Mouse (Mus musculus) heart, postnatal 0 days (tissue): ENCODE measurements around the gene Tmem106c.

Source experiments
- CTCF ChIP-seq: IDR thresholded peaks from 2 replicates; pipeline ENCODE4 v1.5.1; 2016; ENCODE audit warnings: antibody characterized with exemption, control low read depth, low read depth
- EP300 ChIP-seq: IDR thresholded peaks from 2 replicates; pipeline ENCODE4 v1.6.1; 2016; ENCODE audit warnings: antibody characterized with exemption, low read depth

DNA sequence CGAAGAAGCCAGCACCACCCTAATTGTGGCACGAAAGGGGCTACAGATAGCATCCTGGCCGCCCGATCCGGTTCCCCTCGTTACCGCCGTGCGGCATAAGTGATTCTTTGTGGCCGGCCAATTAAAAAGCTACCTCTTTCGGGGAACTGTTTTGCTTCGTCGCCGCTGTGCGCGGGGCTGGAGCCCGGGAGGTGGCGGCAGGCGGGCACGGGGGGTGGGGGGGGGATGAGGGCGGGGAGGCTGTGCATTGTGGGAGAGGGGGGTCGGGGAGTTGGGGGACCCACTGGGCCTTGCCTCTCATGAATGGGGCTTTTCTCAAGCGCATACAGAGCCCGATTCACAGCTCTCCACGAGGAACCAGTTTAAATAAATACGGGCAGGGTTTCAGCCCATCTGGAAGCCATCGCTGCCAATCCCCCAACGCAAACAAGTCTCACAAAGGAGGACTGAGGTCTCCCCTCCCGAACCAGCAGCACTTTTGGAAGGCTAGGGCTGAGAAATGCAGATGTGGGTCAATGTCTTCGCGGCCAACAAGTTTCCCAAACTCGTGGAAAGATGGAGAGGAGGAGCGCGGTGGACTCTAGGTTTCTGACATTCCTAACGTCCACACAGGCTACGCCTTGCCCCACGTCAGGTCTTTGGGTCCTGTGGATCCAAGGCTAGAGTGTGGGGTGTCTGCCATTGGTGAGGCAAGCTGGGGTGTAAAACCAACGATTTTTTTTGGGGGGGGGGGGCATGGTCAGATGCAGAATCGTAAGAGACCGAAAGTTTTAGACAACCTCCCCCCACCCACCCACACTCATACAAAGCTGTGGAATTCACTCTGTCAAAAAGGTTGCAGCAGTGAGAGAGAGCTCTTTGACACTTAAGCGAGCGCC, 38.4 kb downstream of the Tmem106c start:
- TF ChIP-seq CTCF (no peak), EP300 (no peak)
